Mouse (Mus musculus): ENCODE data around the gene Slc48a1.

- TF ChIP-seq CTCF (IDR thresholded peaks at IDR 0.05): no peak
- peak; percentile 88 for TF ChIP-seq EP300 (IDR thresholded peaks at IDR 0.05)
These were observed 53.8 kb downstream of the Slc48a1 start for GRCm38 (mm10) chr15:97831987-97832640.
